Mouse (Mus musculus): ENCODE results near the gene Arhgef39. TPM values are rescaled to one million over a fixed set of nuclear protein-coding genes. Genes with fewer than 3 reads are reported as not detected.
A peak's percentile ranks its signal among the peaks of the same experiment; 100 is the strongest.

Gene Arhgef39
- total RNA-seq, 2 experiments from 2014 or later, result not detected

- DNase-seq (ENCODE audit: low spot score), result peak; percentile 70
Observed at GRCm38 (mm10) chr4:43478906-43479832, 20.3 kb downstream of the Arhgef39 start.

- no peak for DNase-seq (ENCODE audit: low spot score)
Observed at GRCm38 (mm10) chr4:43478534-43478858, 21.0 kb downstream of the Arhgef39 start.

- peak; percentile 93 for DNase-seq (ENCODE audit: low spot score)
Observed at GRCm38 (mm10) chr4:43477857-43478533, 21.5 kb downstream of the Arhgef39 start.

- no peak for DNase-seq (ENCODE audit: low spot score)
Observed at GRCm38 (mm10) chr4:43476604-43477003, 22.9 kb downstream of the Arhgef39 start.

- DNase-seq (ENCODE audit: low spot score), result no peak
Observed at GRCm38 (mm10) chr4:43473636-43474035, 25.9 kb downstream of the Arhgef39 start.

- DNase-seq (ENCODE audit: low spot score), result no peak
Observed at GRCm38 (mm10) chr4:43470301-43470700, 29.2 kb downstream of the Arhgef39 start.

- DNase-seq (ENCODE audit: low spot score), result no peak
Observed at GRCm38 (mm10) chr4:43466872-43467271, 32.6 kb downstream of the Arhgef39 start.

- no peak for DNase-seq (ENCODE audit: low spot score)
Observed at GRCm38 (mm10) chr4:43465935-43466334, 33.6 kb downstream of the Arhgef39 start.

GRCm38 (mm10) chr4:43463102-43463501, 36.4 kb downstream of the Arhgef39 start:
- DNase-seq (ENCODE audit: low spot score), result no peak

- no peak for DNase-seq (ENCODE audit: low spot score)
Observed at GRCm38 (mm10) chr4:43457124-43457523, 42.4 kb downstream of the Arhgef39 start.

GRCm38 (mm10) chr4:43456470-43456869, 43.0 kb downstream of the Arhgef39 start:
- no peak for DNase-seq (ENCODE audit: low spot score)

- DNase-seq (ENCODE audit: low spot score), result no peak
Observed at GRCm38 (mm10) chr4:43454041-43454836, 45.3 kb downstream of the Arhgef39 start, which contains the start of gene Cd72. TSS of gene Cd72 (minus strand) at chr4:43454628.

GRCm38 (mm10) chr4:43453413-43453812, 46.1 kb downstream of the Arhgef39 start:
- no peak for DNase-seq (ENCODE audit: low spot score)

GRCm38 (mm10) chr4:43452315-43452714, 47.2 kb downstream of the Arhgef39 start:
- no peak for DNase-seq (ENCODE audit: low spot score)

- peak; percentile 49 for DNase-seq (ENCODE audit: low spot score)
Observed at GRCm38 (mm10) chr4:43448554-43448953, 50.9 kb downstream of the Arhgef39 start.

- DNase-seq (ENCODE audit: low spot score), result peak; percentile 66
Observed at GRCm38 (mm10) chr4:43447251-43447650, 52.2 kb downstream of the Arhgef39 start.

Other genes starting within 250 kb of the Arhgef39 start
- gene Atp8b5, start 232.5 kb downstream of the Arhgef39 start, total RNA-seq (2021), result not detected
- 10 to 100 TPM; 28.5 to 36.3 TPM for gene Rusc2, start 117.7 kb downstream of the Arhgef39 start, total RNA-seq (2021)
- gene Fam166b, start 70.6 kb downstream of the Arhgef39 start, total RNA-seq (2021), result not detected
- gene Tesk1, start 57.8 kb downstream of the Arhgef39 start, total RNA-seq (2021), result 10 to 100 TPM; 56.2 to 60.8 TPM
- under 1 TPM in 1 of 2 experiments, not detected in 1; 0.21 TPM for gene Cd72, start 45.1 kb downstream of the Arhgef39 start, total RNA-seq (2021)
- gene Sit1, start 16.0 kb downstream of the Arhgef39 start, total RNA-seq (2021), result not detected
- 10 to 100 TPM; 21.9 to 26.8 TPM for gene Ccdc107, start 6.8 kb downstream of the Arhgef39 start, total RNA-seq (2021)
- gene Car9, start 7.3 kb upstream of the Arhgef39 start, total RNA-seq (2021), result 1 to 10 TPM; 1.4 to 2.6 TPM
- 1,000 to 10,000 TPM; 6,886 to 8,782 TPM for gene Tpm2, start 24.1 kb upstream of the Arhgef39 start, total RNA-seq (2021)
- gene Creb3, start 62.6 kb upstream of the Arhgef39 start, total RNA-seq (2021), result 10 to 100 TPM; 29.9 to 41.5 TPM
- 10 to 100 TPM; 50.6 to 64.8 TPM for gene Tln1, start 63.0 kb upstream of the Arhgef39 start, total RNA-seq (2021)
- gene Rgp1, start 79.0 kb upstream of the Arhgef39 start, total RNA-seq (2021), result 10 to 100 TPM; 19.9 to 20.7 TPM
- gene Gba2, start 79.2 kb upstream of the Arhgef39 start, total RNA-seq (2021), result 1 to 10 TPM; 4.3 to 4.6 TPM
- under 1 TPM in 1 of 2 experiments, not detected in 1; 0.55 TPM for gene Msmp, start 84.8 kb upstream of the Arhgef39 start, total RNA-seq (2021)
- 10 to 100 TPM; 35.2 to 38.7 TPM for gene Npr2, start 132.2 kb upstream of the Arhgef39 start, total RNA-seq (2021)
- gene Spag8, start 153.9 kb upstream of the Arhgef39 start, total RNA-seq (2021), result not detected
- 10 to 100 TPM; 37.4 to 44.9 TPM for gene Hint2, start 156.8 kb upstream of the Arhgef39 start, total RNA-seq (2021)
- 10 to 100 TPM; 10.9 to 12.7 TPM for gene Tmem8b, start 169.3 kb upstream of the Arhgef39 start, total RNA-seq (2021)
- gene Fam221b, start 169.4 kb upstream of the Arhgef39 start, total RNA-seq (2021), result under 1 TPM; 0.09 to 0.16 TPM
- not detected for gene Olfr70, start 201.1 kb upstream of the Arhgef39 start, total RNA-seq (2021)
- not detected for gene Olfr71, start 210.6 kb upstream of the Arhgef39 start, total RNA-seq (2021)
- 1 to 10 TPM; 1.7 to 2.5 TPM for gene Hrct1, start 227.5 kb upstream of the Arhgef39 start, total RNA-seq (2021)
- 1 to 10 TPM; 1.1 to 1.3 TPM for gene Spaar, start 230.3 kb upstream of the Arhgef39 start, total RNA-seq (2021)

All from gastrocnemius, adult 18-20 months (tissue).